In the genomic region with DNA sequence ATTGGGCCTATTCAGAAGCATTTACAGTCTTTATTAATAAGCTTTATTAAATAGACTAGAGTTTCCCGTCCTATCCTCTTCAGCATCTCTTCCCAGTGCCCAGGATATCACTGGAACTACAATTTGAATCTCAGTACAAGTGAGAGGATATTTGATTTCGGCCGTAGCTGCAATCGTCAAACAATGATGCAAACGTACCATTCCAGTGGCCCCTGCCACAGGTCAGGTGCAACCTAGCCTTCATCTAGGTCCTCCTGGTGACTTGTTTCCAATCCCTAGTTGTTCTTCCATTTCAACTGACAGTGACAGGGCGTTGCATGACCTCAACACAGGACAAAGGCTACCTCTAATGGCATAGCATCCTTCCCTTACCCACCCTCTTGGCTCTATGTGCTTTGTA, we compare ENCODE assay signal across 8 mouse cellular contexts. TPM values are rescaled to one million over a fixed set of nuclear protein-coding genes. Genes with fewer than 3 reads are reported as not detected.
DNase-seq lines count a peak whose midpoint lies in the region; ATAC-seq lines count a peak whose summit lies in the region.

No protein-coding gene starts in this region.

- H3K9me3 ChIP-seq in kidney, embryonic 14.5 days (ENCODE audit: control insufficient read depth, low read length) = no peaks in the 10 kb centered on the region
- H3K9me3 ChIP-seq in hindbrain, embryonic 14.5 days (ENCODE audit: control insufficient read depth, low read length) = no peaks in the 10 kb centered on the region
- H3K9me3 ChIP-seq in midbrain, embryonic 13.5 days = no peaks in the 10 kb centered on the region

- peak overlapping the region; percentile 59 for H3K4me3 ChIP-seq in kidney, embryonic 14.5 days (ENCODE audit: low read length)
- peak overlapping the region; percentile 67 for H3K4me3 ChIP-seq in brown adipose tissue, adult 24 weeks (ENCODE audit: insufficient read depth, low read depth, low read length)
- H3K4me3 ChIP-seq in hindbrain, embryonic 14.5 days (replicated peaks; ENCODE audit: low read length) = peak overlapping the region; percentile 68
- H3K4me3 ChIP-seq in midbrain, embryonic 13.5 days (replicated peaks) = peak overlapping the region; percentile 66

- H3K4me1 ChIP-seq in kidney, embryonic 14.5 days (ENCODE audit: control insufficient read depth, insufficient read depth, low read length) = peaks cover 4% of the 10 kb centered on the region
- no peaks in the 10 kb centered on the region for H3K4me1 ChIP-seq in brown adipose tissue, adult 24 weeks (ENCODE audit: control insufficient read depth, insufficient read depth, insufficient read length, low read length)
- peaks cover 10% of the 10 kb centered on the region for H3K4me1 ChIP-seq in hindbrain, embryonic 14.5 days (replicated peaks; ENCODE audit: control insufficient read depth, insufficient read depth, low read length)
- peaks cover 14% of the 10 kb centered on the region for H3K4me1 ChIP-seq in midbrain, embryonic 13.5 days (replicated peaks)

- 0 out of 2 replicates have a peak, but pooled peaks have one; percentile 4 for ATAC-seq in kidney, embryonic 14.5 days (ENCODE audit: low FRiP score, low TSS enrichment)
- ATAC-seq in hindbrain, embryonic 14.5 days (ENCODE audit: low FRiP score) = no peak
- ATAC-seq in midbrain, embryonic 13.5 days = peak; percentile 12; the same call in 1 of the 2 replicates
- no peak for ATAC-seq in inflammation-experienced regulatory T-cells, adult 6 months
- ATAC-seq in cerebellum, adult (ENCODE audit: insufficient number of reproducible peaks, low FRiP score, low TSS enrichment) = no peak

- DNase-seq in kidney, postnatal 14 days = no peak
- no peak for DNase-seq in hindbrain, embryonic 14.5 days (ENCODE audit: low spot score)
- DNase-seq in gastrocnemius, postnatal 4 days (ENCODE audit: low spot score in 2 of 2) = no peak

- WGBS in kidney, embryonic 14.5 days = 57% methylated on average over 6 of the region's 6 CpGs
- 46% methylated on average over 6 of the region's 6 CpGs for WGBS in hindbrain, embryonic 14.5 days
- 44% methylated on average over 6 of the region's 6 CpGs for WGBS in midbrain, embryonic 13.5 days

- H3K27ac ChIP-seq in kidney, embryonic 14.5 days (ENCODE audit: low read depth, low read length) = no peak overlapping the region
- no peak overlapping the region for H3K27ac ChIP-seq in brown adipose tissue, adult 24 weeks (replicated peaks; ENCODE audit: low read depth, low read length)
- H3K27ac ChIP-seq in hindbrain, embryonic 14.5 days = peak overlapping the region; percentile 94
- peak overlapping the region; percentile 88 for H3K27ac ChIP-seq in midbrain, embryonic 13.5 days

- no peaks in the 10 kb centered on the region; the same call in 1 of the 2 replicates for H3K36me3 ChIP-seq in kidney, embryonic 14.5 days (ENCODE audit: control insufficient read depth, insufficient read depth, low read length)
- peaks cover 27% of the 10 kb centered on the region for H3K36me3 ChIP-seq in hindbrain, embryonic 14.5 days (replicated peaks; ENCODE audit: control insufficient read depth, insufficient read depth)
- H3K36me3 ChIP-seq in midbrain, embryonic 13.5 days = peaks cover 25% of the 10 kb centered on the region

- H3K9ac ChIP-seq in kidney, embryonic 14.5 days (ENCODE audit: low read depth, low read length) = peak overlapping the region; percentile 56
- H3K9ac ChIP-seq in hindbrain, embryonic 14.5 days = peak overlapping the region; percentile 70
- H3K9ac ChIP-seq in midbrain, embryonic 13.5 days (replicated peaks) = peak overlapping the region; percentile 68

- H3K27me3 ChIP-seq in kidney, embryonic 14.5 days (ENCODE audit: control insufficient read depth, insufficient read depth, low read length) = no peaks in the 10 kb centered on the region
- no peaks in the 10 kb centered on the region for H3K27me3 ChIP-seq in hindbrain, embryonic 14.5 days (ENCODE audit: control insufficient read depth, insufficient read depth, low read length)
- H3K27me3 ChIP-seq in midbrain, embryonic 13.5 days = no peaks in the 10 kb centered on the region

- peak overlapping the region; percentile 56 for H3K4me2 ChIP-seq in kidney, embryonic 14.5 days (replicated peaks; ENCODE audit: low read depth, low read length)
- peak overlapping the region; percentile 81 for H3K4me2 ChIP-seq in hindbrain, embryonic 14.5 days (replicated peaks)
- H3K4me2 ChIP-seq in midbrain, embryonic 13.5 days (replicated peaks) = peak overlapping the region; percentile 66

RNA-seq across cellular contexts. Expression of a gene that starts 0.5 kb away (rescaled TPM):
- polyA plus RNA-seq in kidney, embryonic 14.5 days (2014; fragmentation: Nextera tagmentation; extraction: Ambion mirVana) = 40.2 and 42.4 TPM in 2 replicates
- 21.6 and 23.1 TPM in 2 replicates for polyA plus RNA-seq in brown adipose tissue, adult 24 weeks (2012; ENCODE audit: insufficient read depth, insufficient read length, missing spikeins)
- polyA plus RNA-seq in hindbrain, embryonic 14.5 days (2014; fragmentation: Nextera tagmentation; extraction: Ambion mirVana) = 136 and 137 TPM in 2 replicates
- polyA plus RNA-seq in midbrain, embryonic 13.5 days (2015; fragmentation: Nextera tagmentation; extraction: Ambion mirVana) = 118 TPM in 2 replicates
- polyA plus RNA-seq in inflammation-experienced regulatory T-cells, adult 6 months (2017; shearing (Covaris generic)) = 1 to 10 TPM; 1.2 to 2.6 (median 1.6) TPM
- total RNA-seq in gastrocnemius, postnatal 4 days (2021) = 10 to 100 TPM; 15.9 to 16.7 TPM

RNA-seq across cellular contexts. Expression of a gene that starts 5.9 kb away (rescaled TPM):
- 30.8 and 35.1 TPM in 2 replicates for polyA plus RNA-seq in kidney, embryonic 14.5 days (2014; fragmentation: Nextera tagmentation; extraction: Ambion mirVana)
- polyA plus RNA-seq in brown adipose tissue, adult 24 weeks (2012; ENCODE audit: insufficient read depth, insufficient read length, missing spikeins) = 2.0 and 2.8 TPM in 2 replicates
- 18.6 and 24.4 TPM in 2 replicates for polyA plus RNA-seq in hindbrain, embryonic 14.5 days (2014; fragmentation: Nextera tagmentation; extraction: Ambion mirVana)
- polyA plus RNA-seq in midbrain, embryonic 13.5 days (2015; fragmentation: Nextera tagmentation; extraction: Ambion mirVana) = 33.6 and 35.5 TPM in 2 replicates
- 1 to 10 TPM in 2 of 3 experiments, under 1 TPM in 1; 0.18 to 1.3 (median 1.1) TPM for polyA plus RNA-seq in inflammation-experienced regulatory T-cells, adult 6 months (2017; shearing (Covaris generic))
- 1 to 10 TPM; 2.4 to 3.1 TPM for total RNA-seq in gastrocnemius, postnatal 4 days (2021)

RNA-seq across cellular contexts. Expression of a gene that starts 15.2 kb away (rescaled TPM):
- 317 and 358 TPM in 2 replicates for polyA plus RNA-seq in kidney, embryonic 14.5 days (2014; fragmentation: Nextera tagmentation; extraction: Ambion mirVana)
- polyA plus RNA-seq in brown adipose tissue, adult 24 weeks (2012; ENCODE audit: insufficient read depth, insufficient read length, missing spikeins) = 299 and 302 TPM in 2 replicates
- polyA plus RNA-seq in hindbrain, embryonic 14.5 days (2014; fragmentation: Nextera tagmentation; extraction: Ambion mirVana) = 206 and 214 TPM in 2 replicates
- polyA plus RNA-seq in midbrain, embryonic 13.5 days (2015; fragmentation: Nextera tagmentation; extraction: Ambion mirVana) = 288 and 306 TPM in 2 replicates
- 100 to 1,000 TPM; 323 to 459 (median 386) TPM for polyA plus RNA-seq in inflammation-experienced regulatory T-cells, adult 6 months (2017; shearing (Covaris generic))
- 100 to 1,000 TPM; 272 TPM for total RNA-seq in gastrocnemius, postnatal 4 days (2021)

RNA-seq across cellular contexts. Expression of a gene that starts 15.2 kb away (rescaled TPM):
- polyA plus RNA-seq in kidney, embryonic 14.5 days (2014; fragmentation: Nextera tagmentation; extraction: Ambion mirVana) = 26.6 and 27.8 TPM in 2 replicates
- polyA plus RNA-seq in brown adipose tissue, adult 24 weeks (2012; ENCODE audit: insufficient read depth, insufficient read length, missing spikeins) = 24.2 and 32.4 TPM in 2 replicates
- polyA plus RNA-seq in hindbrain, embryonic 14.5 days (2014; fragmentation: Nextera tagmentation; extraction: Ambion mirVana) = 49.5 and 59.9 TPM in 2 replicates
- polyA plus RNA-seq in midbrain, embryonic 13.5 days (2015; fragmentation: Nextera tagmentation; extraction: Ambion mirVana) = 52.6 and 57.5 TPM in 2 replicates
- 10 to 100 TPM in 2 of 3 experiments, 1 to 10 TPM in 1; 9.6 to 17.6 (median 14.8) TPM for polyA plus RNA-seq in inflammation-experienced regulatory T-cells, adult 6 months (2017; shearing (Covaris generic))
- 10 to 100 TPM; 24.7 to 33.9 TPM for total RNA-seq in gastrocnemius, postnatal 4 days (2021)

RNA-seq across cellular contexts. Expression of a gene that starts 27.0 kb away (rescaled TPM):
- 60.7 and 129 TPM in 2 replicates for polyA plus RNA-seq in kidney, embryonic 14.5 days (2014; fragmentation: Nextera tagmentation; extraction: Ambion mirVana)
- 116 and 133 TPM in 2 replicates for polyA plus RNA-seq in brown adipose tissue, adult 24 weeks (2012; ENCODE audit: insufficient read depth, insufficient read length, missing spikeins)
- 76.7 and 83.0 TPM in 2 replicates for polyA plus RNA-seq in hindbrain, embryonic 14.5 days (2014; fragmentation: Nextera tagmentation; extraction: Ambion mirVana)
- 50.5 and 57.8 TPM in 2 replicates for polyA plus RNA-seq in midbrain, embryonic 13.5 days (2015; fragmentation: Nextera tagmentation; extraction: Ambion mirVana)
- polyA plus RNA-seq in inflammation-experienced regulatory T-cells, adult 6 months (2017; shearing (Covaris generic)) = 1 to 10 TPM; 1.6 to 3.2 (median 2.2) TPM
- total RNA-seq in gastrocnemius, postnatal 4 days (2021) = 100 to 1,000 TPM; 400 to 402 TPM

Comparison
In these comparisons a context has a peak if more than half of its experiments do, and no peak if none do; other contexts are left out.
1. ATAC-seq: peak in kidney, embryonic 14.5 days (single experiment) and midbrain, embryonic 13.5 days (single experiment); none in hindbrain, embryonic 14.5 days (single experiment), inflammation-experienced regulatory T-cells, adult 6 months (single experiment) and cerebellum, adult (single experiment).
2. H3K27ac ChIP-seq: peak in hindbrain, embryonic 14.5 days (single experiment) and midbrain, embryonic 13.5 days (single experiment); none in kidney, embryonic 14.5 days (single experiment) and brown adipose tissue, adult 24 weeks (single experiment).
3. Peak in every context shown above with its lines, with median percentiles within 50 percentile points of each other: H3K4me2 ChIP-seq, H3K4me3 ChIP-seq and H3K9ac ChIP-seq.